Mouse (Mus musculus) heart, postnatal 14 days (tissue): ENCODE measurements around the gene Spata48. TPM values are rescaled to one million over a fixed set of nuclear protein-coding genes. Genes with fewer than 3 reads are reported as not detected.
A peak's percentile ranks its signal among the peaks of the same experiment; 100 is the strongest.

ENCODE experiments used
- DNase-seq, 2 experiments: peaks; one replicate each; pipeline ENCODE4 v3.0.0; 2021 to 2022
- intact Hi-C: fragments of 180-260 bp; cut with DNase I; formaldehyde crosslinking; loops from one replicate; pipeline ENCODE4 v1.15.1; 2025
- long read RNA-seq, 2 experiments: library from polyadenylated mRNA; stranded (forward); transcript quantifications; one replicate each; pipeline ENCODE4 v2.0.0; 2021
- total RNA-seq, 2 experiments: library from RNA; stranded (reverse); gene quantifications; 2 replicates each; pipeline ENCODE4 v1.2.3; 2021

The Spata48 gene
- 1 to 10 TPM; 1.6 to 1.8 TPM for total RNA-seq
- long read RNA-seq, experiment 1, partial matches to known transcripts, result 0 of 5 reads
- long read RNA-seq, experiment 1, other reads (novel, unspliced or antisense), result 5 of 5 reads
- long read RNA-seq, experiment 2, partial matches to known transcripts, result 0 of 6 reads
- long read RNA-seq, experiment 2, other reads (novel, unspliced or antisense), result 6 of 6 reads

GRCm38 (mm10) chr11:11461635-11462560, at the start of gene Spata48, which contains the start of gene Zpbp:
Gene Spata48, plus strand, starts transcription at chr11:11462094.
Gene Zpbp, minus strand, starts transcription at chr11:11462408.
- intact Hi-C loops, result loop anchor here (1.0 kb wide), 1 partner anchor 326 kb away; no protein-coding TSS in a partner anchor
- DNase-seq, result peak; percentile 88 to 93

- intact Hi-C loops, result no loop called here
- DNase-seq, result no peak
These were observed 47.7 kb upstream of the Spata48 start for GRCm38 (mm10) chr11:11414188-11414587.

DNA sequence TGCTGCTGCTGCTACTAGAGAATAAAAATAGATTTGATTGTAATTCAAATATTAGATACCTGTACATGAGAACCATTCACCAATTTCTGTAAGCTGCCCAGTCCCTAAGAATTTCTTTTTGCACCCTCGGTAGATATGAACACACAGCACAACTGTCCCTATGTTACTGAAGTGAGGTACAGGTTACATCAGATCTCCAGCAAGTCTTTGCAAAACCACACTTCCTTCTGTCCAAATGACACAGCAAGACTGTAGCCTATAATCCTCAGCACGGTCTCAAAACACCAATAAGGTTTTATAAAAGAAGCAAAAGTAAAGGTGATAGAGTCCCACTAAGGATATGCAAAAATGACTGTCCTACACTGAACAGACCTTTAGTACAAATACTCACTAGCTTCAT, 44.5 kb upstream of the Spata48 start:
- intact Hi-C loops, result no loop called here

DNA sequence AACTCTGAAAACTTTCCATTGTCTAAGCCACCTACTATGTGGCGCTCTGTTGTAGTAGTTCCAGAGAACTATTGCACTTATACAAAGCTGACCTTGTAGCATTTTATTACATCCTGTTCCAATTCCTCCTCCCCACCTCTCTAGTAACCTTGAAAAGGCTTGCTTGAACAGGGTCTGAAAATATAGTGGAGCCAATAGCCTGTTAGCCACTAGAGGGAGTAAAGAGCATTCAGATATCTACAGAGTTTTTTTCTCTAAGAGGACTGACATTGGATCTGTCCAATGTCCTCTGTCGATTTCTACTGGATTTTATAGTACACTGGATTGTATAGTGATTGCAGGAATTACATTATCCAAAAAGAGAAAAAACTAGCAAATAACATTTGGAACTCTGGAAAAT, 6.9 kb upstream of the Spata48 start:
- DNase-seq, result peak in 1 of 2 experiments; percentile 1
- intact Hi-C loops, result no loop called here

More for the DNA sequence above, 44.5 kb upstream of the Spata48 start:
- no peak for DNase-seq

- no peak for DNase-seq
- intact Hi-C loops, result no loop called here
These were observed 632 bp downstream of the Spata48 start for GRCm38 (mm10) chr11:11462561-11462890.

DNA sequence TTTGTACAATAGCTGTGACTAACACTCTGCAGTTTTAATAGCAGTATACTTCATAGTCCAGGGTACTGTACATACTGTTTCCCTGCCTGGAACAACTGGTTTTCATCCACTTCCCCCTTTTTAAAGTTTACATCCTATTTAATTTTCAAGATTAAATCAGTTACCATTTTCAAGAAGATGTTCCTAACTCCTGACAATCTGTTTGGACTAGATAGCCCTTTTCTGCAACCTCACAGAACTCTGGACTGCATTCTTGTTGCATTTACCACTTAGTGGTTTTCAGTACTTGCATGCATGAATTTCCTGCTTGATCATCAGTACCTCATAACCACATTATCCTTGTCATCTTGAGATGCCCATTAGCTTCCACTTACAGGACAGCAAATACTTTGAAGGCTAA, 7.0 kb downstream of the Spata48 start:
- intact Hi-C loops, result no loop called here
- DNase-seq, result no peak

- intact Hi-C loops, result no loop called here
- no peak for DNase-seq
These were observed 22.5 kb downstream of the Spata48 start for GRCm38 (mm10) chr11:11484378-11484777.

GRCm38 (mm10) chr11:11492044-11492443, 30.1 kb downstream of the Spata48 start:
- DNase-seq, result no peak
- intact Hi-C loops, result no loop called here

DNA sequence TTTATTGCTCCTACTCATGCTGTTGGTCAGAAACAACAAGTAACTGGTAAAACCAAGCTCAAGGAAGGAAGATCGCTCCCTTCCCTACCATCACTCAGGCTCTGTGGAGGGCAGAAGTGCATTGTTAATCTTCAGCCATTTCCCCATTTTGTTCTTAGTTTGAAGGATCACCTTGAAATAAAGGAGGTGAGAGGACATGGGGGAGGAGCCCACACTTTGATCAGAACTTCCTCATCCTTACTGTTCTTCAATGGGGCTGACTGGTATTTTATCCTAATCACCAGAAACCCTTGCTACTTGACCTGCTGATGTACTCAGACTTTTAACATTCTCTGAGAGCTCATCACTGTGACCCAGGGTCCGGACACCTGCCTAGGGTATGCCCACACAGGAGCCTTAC, 33.8 kb downstream of the Spata48 start:
- no peak for DNase-seq
- intact Hi-C loops, result no loop called here

DNA sequence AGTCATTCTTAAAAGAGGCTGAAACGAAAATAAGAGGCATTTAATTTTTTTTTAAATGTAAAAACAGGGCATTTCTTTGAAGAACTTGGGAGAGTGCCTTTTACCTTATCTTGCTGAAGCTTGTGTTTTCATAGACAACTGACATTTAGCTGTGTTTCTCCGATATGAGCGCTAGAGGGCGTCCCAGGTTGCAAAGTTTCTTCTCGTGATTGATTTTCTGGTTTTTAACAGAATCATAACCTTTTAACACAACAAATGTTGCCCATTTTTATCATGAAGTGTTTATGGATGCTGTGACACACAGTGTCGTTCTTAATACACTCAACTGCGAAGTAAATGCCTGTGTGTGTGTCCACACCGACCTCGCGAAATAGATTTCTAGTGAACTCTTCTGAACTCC, 38.0 kb downstream of the Spata48 start:
- peak in 1 of 2 experiments; percentile 10 for DNase-seq
- intact Hi-C loops, result loop anchor here (2.0 kb wide), 1 partner anchor 289 kb away; no protein-coding TSS in a partner anchor

- intact Hi-C loops, result no loop called here
- DNase-seq, result no peak
These were observed 44.3 kb downstream of the Spata48 start for GRCm38 (mm10) chr11:11506187-11506586.

- intact Hi-C loops, result no loop called here
These were observed 47.5 kb downstream of the Spata48 start for GRCm38 (mm10) chr11:11509413-11509812.

GRCm38 (mm10) chr11:11512056-11512455, 50.2 kb downstream of the Spata48 start:
- DNase-seq, result no peak
- intact Hi-C loops, result no loop called here

More at GRCm38 (mm10) chr11:11509413-11509812, 47.5 kb downstream of the Spata48 start:
- DNase-seq, result no peak

GRCm38 (mm10) chr11:11513008-11513799, 51.3 kb downstream of the Spata48 start:
- DNase-seq, result no peak
- intact Hi-C loops, result no loop called here

GRCm38 (mm10) chr11:11514920-11515319, 53.0 kb downstream of the Spata48 start:
- intact Hi-C loops, result no loop called here
- no peak for DNase-seq

DNA sequence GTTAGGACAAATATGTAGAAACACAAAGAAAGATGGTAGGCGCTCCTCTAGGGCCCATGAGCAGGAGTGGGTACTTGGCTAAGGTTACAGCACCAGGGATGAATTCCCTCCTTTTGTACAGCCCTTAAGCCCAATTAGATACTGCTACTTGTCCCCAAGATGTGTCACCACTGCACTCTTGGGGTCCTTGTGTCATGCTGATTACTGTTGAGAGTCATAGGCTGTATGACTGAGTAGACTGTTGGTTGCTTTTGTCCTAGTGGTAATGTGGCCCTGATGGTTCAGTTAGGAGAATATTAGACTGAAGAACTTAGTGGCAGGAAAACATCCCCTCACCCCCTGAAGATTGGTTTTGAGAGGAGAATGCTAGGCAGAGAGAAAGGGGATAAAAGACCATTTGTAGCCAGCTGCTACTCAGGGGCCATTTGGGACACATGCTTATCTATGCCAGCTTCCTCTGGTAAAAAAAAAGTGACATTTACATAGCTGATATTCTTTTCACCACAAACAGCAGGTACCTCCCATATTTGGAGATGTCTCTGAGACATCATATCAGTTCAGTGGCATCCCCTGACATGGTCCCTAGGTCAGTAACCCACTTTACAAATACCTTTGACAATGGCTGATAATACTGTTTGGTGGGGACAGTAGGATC, 56.0 kb downstream of the Spata48 start:
- DNase-seq, result no peak
- intact Hi-C loops, result no loop called here

- intact Hi-C loops, result no loop called here
- DNase-seq, result no peak
These were observed 57.7 kb downstream of the Spata48 start for GRCm38 (mm10) chr11:11519255-11520243.

- intact Hi-C loops, result no loop called here
These were observed 60.1 kb downstream of the Spata48 start for GRCm38 (mm10) chr11:11521908-11522441.

GRCm38 (mm10) chr11:11528760-11529159, 66.9 kb downstream of the Spata48 start:
- intact Hi-C loops, result no loop called here
- DNase-seq, result no peak

More at GRCm38 (mm10) chr11:11521908-11522441, 60.1 kb downstream of the Spata48 start:
- DNase-seq, result no peak
